Mouse (Mus musculus) layer of hippocampus, adult 9-10 months (tissue): Measurements from ENCODE around the gene Gapdhs.
"Not testable (repeated sequence)": the region's sequence is repeated elsewhere in the genome, so short reads cannot be mapped to it uniquely, and the experiment has no call there.

Experiments
- DNase-seq: peaks from one replicate; pipeline ENCODE4 v3.0.0; 2022; ENCODE audit warnings: low spot score

Gene Gapdhs

DNA sequence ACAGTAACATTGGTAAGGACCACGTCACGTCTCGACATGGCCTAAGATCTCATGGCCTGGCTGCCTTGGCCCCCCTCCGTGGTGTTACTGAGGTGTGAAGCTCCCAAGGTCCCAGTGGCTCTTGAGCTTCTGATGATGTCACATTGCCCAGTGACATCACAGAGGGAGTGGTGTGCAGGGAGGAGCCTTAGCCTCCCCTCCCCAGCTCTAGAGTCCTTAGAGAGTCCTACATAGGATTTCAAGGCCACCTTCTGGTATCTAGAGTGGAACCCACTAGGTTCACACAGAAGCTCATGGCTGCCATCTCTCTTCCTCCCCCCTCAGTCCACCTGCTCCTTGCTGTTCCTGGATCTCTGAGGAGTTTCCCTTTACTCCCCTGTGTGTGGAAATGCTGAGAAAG, at the start of gene Gapdhs:
Gene Gapdhs (minus strand): TSS at position 65 of the 400 bp plus-strand sequence.
- DNase-seq = not testable (repeated sequence)

GRCm38 (mm10) chr7:30791921-30792320, 48.4 kb upstream of the Gapdhs start:
- DNase-seq = no peak

DNA sequence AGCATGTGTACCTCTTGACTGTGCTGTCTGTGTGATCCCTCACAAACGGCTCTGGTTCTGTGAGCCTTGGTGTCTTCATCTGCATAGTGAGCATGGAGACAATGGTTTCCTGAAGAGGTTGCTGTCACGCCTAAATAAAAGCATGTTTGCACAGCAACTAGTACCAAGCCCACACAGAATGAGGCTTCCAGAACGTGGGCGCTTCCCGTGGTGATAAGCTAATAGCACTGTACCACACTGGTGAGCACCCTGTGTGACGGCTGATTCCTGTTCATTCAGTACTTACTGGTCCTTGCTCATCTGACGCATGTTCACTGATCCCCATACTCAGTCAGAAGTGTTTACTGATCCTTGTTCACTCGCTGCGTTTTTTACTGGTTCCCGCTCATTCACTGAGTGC, 46.7 kb upstream of the Gapdhs start:
- DNase-seq = peak; percentile 24

DNA sequence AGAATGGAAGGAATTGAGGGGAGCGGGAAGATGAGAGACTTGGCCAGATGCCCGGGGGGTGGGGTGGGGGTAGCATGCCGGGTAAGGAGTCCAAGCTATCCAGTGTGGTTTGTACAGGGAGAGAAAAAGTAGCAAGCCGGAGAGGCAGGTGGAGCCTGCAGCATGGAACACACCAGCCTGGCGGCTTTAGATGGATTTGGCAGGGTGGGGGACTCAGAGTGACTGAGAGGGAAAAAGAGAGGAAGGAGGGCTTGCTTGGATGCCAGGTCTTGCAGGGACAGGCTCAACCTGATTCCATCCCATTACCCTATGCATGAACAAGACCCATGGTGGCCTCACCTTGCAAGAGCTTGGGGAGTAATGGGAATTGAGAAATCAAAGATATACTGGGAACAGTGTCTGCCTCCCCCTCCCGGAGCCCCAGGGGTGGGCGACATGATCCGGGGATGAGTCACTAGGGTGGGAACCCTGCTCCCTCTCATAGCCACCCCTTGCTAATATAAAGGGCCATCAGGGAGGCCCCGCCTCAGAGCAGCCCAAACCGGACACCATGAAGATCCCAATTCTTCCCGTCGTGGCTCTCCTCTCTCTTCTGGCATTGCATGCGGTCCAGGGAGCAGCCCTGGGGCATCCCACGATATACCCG, 44.0 kb upstream of the Gapdhs start, which contains the start of gene Krtdap:
Gene Krtdap (plus strand): TSS at position 520 of the 646 bp plus-strand sequence.
- no peak for DNase-seq

- peak; percentile 9 for DNase-seq
These were observed 42.5 kb upstream of the Gapdhs start for GRCm38 (mm10) chr7:30785721-30786546.

DNA sequence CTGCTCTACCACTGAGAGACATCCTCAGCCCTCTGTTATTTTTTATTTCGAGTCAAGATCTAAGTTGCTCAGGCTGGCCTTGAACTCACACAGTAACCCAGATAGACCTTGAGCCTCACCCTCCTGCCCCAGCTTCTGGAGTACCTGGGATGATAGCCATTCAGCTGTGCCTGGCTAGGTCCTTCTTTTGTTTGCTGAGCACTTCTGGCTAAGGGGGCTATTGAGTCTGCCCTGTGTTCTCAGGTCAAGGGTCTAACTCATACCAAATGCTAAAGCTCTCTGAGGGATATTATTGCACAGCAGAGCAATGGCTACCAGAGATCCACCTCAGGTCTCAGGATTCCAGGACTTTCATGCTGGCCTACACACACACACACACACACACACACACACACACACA, 41.7 kb upstream of the Gapdhs start:
- DNase-seq = no peak

DNA sequence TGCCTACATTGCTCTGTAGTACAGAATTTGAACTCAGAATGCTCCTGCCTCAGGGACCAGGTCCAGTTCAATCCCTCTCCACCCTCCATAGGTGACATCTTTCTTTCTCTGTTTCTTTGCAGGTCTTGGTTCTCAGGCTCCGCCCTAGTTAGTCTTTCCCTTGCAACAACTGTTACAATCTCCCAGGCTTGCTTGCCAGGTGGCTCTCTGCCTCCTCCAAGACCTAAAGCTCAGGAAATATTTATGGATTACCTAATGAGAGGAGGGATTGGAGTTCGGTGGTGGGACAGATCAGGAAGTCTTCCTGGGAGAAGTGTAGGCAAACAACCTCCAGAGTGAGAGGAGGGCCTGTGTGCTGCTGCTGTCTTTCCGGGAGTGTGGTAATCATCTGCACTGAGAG, 39.2 kb upstream of the Gapdhs start:
- DNase-seq = no peak

- DNase-seq = no peak
These were observed 38.3 kb upstream of the Gapdhs start for GRCm38 (mm10) chr7:30781792-30782191.

GRCm38 (mm10) chr7:30777911-30778310, 34.4 kb upstream of the Gapdhs start:
- DNase-seq = no peak

- DNase-seq = no peak
These were observed 33.6 kb upstream of the Gapdhs start for GRCm38 (mm10) chr7:30777081-30777579.

- DNase-seq = no peak
These were observed 32.6 kb upstream of the Gapdhs start for GRCm38 (mm10) chr7:30776104-30776503.

- no peak for DNase-seq
These were observed 25.8 kb upstream of the Gapdhs start for GRCm38 (mm10) chr7:30769236-30769635.

DNA sequence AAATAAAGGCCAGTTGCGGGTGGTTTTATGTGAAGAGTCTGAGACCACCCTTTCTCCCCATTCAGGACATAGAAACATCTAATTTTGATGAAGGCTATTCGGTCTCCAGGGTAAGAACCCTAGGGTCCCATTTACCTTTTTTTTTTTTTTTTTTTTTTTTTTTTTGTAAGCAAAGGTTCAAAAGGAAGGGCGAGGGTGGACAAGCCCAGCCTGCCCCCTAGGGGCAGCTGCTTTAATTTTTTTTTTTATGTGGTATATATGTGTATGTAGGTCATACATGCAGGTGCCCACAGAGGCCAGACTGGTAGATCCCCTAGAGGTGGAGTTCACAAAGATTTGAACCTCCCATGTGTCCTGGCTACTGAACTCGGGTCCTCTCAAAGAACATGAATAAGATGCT, 22.9 kb upstream of the Gapdhs start:
- DNase-seq = no peak

GRCm38 (mm10) chr7:30765173-30765572, 21.7 kb upstream of the Gapdhs start:
- no peak for DNase-seq

GRCm38 (mm10) chr7:30763456-30763855, 20.0 kb upstream of the Gapdhs start, which contains the start of gene Dmkn:
TSS of gene Dmkn (plus strand) at chr7:30763756.
- DNase-seq = no peak

DNA sequence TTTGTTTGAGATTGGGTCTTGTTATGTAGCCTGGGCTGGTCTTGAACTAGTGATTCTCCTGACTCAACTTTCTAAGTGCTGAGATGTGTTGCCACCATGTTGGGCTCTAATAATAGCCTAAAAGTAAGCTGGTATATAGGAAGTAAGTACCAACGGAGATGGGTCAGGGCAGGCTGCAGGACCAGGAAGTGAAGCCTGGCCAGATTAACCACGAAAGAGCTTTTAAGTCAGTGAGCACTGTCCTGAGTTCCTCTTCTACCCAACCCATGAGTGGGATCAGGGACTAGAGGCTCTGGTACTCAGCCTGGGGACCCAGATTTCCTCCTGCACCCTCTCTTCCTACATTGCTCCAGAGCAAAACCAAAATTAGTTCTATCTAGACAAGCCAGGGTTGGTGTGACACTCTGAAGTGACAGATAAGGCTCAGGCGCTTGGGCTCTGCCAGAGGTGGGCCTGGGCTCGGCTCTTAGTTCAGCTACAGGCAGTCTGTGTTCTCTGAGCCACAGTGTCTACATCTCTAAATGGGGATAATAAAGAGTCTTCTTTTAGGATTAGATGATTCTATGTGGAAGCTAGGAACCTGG, 18.4 kb upstream of the Gapdhs start:
- no peak for DNase-seq

DNA sequence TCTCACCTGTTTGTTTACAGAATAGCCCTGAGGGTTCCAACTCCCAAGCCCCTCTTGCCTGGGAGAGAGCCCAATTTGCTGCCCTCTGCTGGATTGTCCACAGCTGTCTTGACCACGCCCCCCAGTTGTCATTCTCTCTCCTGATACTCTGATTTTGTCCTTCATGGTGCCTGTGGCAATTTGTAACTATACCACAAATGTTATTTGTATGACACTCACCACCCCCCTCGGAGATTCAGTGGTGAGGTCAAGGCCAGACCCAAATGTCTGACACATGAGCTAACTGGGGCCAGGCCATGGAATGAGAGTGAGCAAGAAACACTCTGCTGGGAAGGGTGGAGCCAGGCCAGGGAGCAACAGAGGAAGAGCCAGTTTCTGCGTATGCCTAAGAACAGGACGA, 15.4 kb upstream of the Gapdhs start:
- no peak for DNase-seq

- DNase-seq = no peak
These were observed 13.5 kb upstream of the Gapdhs start for GRCm38 (mm10) chr7:30757001-30757400.

GRCm38 (mm10) chr7:30751086-30751669, 7.7 kb upstream of the Gapdhs start, which contains the start of gene Sbsn:
TSS of gene Sbsn (plus strand) at chr7:30751471.
- no peak for DNase-seq

DNA sequence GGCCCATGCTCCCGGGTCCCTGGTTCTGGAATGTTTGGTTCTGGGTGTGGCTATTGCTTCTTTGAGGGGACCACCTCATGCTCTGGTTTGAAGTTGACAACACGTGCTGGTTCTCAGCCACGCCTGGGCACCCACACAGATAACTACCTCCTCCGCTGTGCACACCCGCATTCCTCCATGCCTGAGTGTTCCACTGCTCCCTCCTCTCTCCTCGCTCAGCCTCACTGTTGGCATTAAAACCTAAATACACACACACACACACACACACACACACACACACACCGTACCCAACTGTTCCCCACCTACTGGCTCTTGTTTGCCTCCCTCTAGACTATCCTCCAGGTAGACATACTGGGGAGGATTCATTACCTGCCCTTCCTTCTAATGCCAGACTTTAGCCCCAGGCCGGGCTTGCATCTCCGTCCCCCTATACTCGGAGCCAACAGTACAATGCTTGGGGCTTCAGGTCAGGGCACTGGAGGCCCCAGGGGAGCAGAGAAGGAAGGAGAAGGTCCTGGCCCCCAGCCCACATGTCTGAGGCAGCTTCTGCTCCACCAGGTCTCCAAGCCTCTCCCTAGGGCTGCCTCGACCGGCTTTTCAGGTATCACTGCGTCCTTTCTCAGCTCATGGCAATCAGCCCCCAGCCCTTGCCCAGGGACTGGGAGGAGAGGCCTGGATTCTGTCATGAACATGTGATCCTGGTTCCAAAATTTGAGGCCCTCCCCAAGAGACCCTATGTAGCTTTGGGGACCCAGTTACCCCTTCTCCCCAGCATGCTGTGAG, 6.5 kb upstream of the Gapdhs start:
- no peak for DNase-seq

GRCm38 (mm10) chr7:30747525-30748204, 4.2 kb upstream of the Gapdhs start:
- no peak for DNase-seq
